Mouse (Mus musculus): ENCODE measurements around the gene Tmem82.
"Not testable (repeated sequence)": the region's sequence is repeated elsewhere in the genome, so short reads cannot be mapped to it uniquely, and the experiment has no call there.

The Tmem82 gene

DNA sequence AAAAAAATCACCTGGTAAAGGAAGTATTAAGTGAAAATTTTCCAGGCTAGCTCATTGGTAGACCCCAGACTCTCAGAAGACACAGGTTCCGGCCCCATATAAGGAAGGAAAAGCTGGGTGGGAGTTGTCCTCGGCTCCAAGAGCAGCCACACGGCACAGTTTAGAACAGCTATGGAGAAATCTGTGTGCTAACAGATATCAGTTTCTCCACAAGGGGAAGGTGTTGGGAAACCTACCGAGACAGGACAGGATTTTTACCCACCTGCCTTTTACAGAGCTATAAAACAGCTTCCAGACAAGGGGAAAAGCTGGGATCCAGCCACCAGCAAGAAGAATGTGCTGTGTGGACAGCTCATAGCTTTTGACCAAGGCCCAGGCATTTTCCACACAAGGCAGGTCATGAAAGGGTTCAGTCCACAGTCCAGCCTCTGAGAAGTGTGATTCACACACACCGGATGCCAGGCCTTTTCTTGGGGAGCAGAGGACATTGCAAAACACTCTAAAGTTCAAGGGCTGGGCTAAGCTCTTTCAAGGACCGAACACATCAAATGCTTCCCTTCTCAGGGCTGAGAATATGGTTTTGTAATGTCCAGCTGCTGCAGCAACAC, 45.0 kb downstream of the Tmem82 start:
- no peak for DNase-seq

DNA sequence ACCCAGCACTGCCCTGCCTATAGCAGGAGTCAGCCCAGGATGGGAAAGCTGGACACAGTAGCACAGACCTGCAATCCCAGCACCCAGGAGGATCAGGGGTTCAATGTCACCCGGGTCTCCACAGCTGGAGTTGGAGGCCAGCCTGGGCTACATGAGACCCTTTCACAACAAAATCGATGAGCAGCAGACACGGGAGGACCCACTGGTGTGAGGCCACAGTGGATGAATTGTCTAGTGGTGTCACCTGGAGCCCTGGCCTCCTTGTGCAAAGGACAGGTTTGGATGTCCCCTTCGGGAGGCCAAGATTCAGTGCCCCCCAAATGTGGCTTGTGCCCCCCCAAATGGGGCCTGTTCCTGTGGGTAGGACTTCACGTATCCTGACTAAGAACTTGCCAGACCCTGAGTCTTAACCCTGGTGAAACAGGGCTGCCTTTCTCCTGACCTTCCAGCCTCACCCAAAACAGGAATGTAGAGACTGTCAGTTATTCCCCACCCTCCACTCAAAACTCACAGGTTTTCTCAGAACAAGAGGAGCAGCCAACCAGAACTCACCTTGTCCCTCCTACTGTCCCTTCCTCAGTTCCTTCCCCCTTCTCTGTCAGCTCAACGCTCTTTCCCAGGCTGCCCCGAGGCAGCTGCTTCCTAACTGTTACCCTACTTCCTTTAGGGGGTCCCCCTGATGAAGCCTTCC, 45.6 kb downstream of the Tmem82 start:
- DNase-seq, result no peak

DNA sequence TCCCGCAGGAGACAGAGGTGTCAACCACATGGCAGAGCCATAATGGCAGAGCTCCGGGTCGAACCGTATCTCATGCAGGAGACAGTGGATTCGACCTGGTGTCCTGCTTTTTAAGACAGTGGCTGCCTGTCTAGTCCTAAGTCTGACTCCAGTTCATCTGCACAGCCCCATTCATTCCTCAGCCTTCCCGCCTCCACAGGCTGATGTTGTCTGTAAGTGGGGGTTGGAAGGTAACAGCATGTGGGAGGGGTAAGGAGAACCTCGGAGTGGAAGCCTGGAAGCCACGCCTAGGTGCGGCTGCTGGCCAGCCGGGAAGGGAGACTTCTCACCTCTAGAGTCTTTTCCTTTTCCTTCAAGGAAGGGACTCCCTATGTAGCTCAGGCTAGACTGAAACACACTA, 46.5 kb downstream of the Tmem82 start:
- DNase-seq, result no peak

- no peak for DNase-seq
These were observed 47.1 kb downstream of the Tmem82 start for GRCm38 (mm10) chr4:141571337-141571739.

- no peak for DNase-seq
These were observed 47.6 kb downstream of the Tmem82 start for GRCm38 (mm10) chr4:141570821-141571220.

DNA sequence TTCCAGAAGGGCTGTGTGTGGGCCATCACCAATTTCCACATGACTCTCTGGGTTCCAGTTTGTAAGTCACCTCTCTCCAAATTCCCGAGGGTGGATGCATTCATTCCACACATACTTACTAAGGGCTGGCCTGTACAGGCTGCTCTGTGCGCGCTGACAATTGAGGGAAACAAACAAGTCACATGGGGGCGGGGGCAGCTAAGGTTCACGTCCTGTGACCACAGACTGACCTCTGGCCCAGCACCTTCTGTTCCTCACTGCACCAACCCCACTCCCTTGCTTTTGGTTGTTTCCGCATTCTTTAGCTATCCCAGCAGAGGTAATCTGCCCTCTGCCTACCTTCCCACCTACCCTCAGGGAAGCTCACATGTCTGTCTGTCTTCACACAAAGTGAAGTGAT, 48.4 kb downstream of the Tmem82 start:
- DNase-seq, result no peak

- no peak for DNase-seq
These were observed 49.5 kb downstream of the Tmem82 start for GRCm38 (mm10) chr4:141568966-141569365.

- DNase-seq, result not testable (repeated sequence)
These were observed 51.3 kb downstream of the Tmem82 start for GRCm38 (mm10) chr4:141567174-141567573.

DNA sequence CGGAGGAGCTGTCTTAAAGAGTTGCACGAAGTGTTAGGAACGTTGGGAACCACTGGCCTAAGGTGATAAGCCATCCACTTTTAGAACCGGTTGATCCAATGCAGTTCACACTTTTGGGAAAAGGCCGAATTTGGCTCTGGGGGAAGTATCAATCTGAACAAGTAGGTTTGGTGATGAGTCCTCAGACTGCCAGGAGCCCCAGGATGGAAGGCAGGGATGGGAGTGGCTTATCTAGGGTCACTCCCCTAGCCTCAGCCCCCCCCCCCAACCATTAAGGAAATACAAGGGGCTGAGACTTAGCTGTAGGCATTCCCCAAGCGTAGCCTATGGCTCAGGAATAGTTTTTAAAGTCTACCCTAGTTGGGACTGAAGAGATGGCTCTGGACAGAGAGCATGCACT, 52.2 kb downstream of the Tmem82 start:
- DNase-seq, result no peak

GRCm38 (mm10) chr4:141565325-141565724, 53.1 kb downstream of the Tmem82 start:
- DNase-seq, result no peak

DNA sequence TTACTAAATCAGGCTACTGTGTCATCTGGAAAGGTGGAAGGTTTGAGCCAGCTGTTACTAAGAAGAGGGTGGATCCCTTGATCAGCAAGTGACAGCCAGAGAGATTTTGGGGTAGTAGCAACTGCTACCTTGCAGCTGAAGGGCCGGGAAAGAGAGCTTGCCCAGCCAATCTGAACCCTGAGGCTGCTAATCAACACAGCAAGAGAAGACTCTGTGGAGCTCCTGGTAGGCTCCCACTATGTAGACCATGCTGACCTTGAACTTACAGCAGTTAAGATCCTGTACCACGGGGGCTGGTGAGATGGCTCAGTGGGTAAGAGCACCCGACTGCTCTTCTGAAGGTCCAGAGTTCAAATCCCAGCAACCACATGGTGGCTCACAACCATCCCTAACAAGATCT, 53.8 kb downstream of the Tmem82 start:
- DNase-seq, result no peak

- no peak for DNase-seq
These were observed 54.2 kb downstream of the Tmem82 start for GRCm38 (mm10) chr4:141564209-141564608.

All from cerebellum, adult 9-11 months (tissue).